Mouse (Mus musculus): Measurements from ENCODE around the gene C2cd5. TPM values are rescaled to one million over a fixed set of nuclear protein-coding genes. Genes with fewer than 3 reads are reported as not detected.

The C2cd5 gene
- total and polyA plus RNA-seq, 3 experiments, result 16.2 to 47.6 (median 30.5) TPM

DNA sequence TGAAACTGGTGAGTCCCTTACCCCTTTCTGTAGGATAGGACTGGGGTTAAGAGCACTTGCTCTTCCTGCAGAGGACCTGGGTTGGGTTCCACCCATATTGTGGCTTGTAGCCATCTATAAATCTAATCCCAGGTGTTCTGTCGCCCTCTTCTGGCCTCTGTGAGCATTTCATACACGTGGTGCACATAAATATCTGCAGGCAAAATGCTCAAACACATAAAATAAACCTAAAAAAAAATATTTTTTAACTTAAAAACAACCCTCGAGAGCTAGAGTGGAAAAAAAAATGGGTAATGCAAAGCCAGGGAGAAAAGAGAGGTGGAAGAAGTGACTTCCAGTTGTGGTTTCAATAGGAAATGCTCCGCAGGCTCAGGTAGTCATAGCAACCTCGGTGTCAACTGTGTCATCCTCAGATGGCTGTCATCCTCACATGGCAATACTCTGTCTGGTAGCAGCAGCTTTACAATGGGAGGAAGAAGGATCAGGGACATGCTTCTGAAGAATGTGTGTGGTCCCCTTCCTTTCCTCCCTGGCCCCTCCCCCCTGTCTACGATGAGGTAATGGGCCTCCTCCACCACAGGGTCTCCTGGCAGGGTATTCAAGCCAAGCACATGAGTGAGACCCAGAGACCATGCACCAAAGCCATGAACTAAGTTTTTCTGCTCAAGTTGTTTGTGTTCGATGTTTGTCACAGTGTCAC, 4.2 kb upstream of the C2cd5 start:
- TF ChIP-seq TBP (IDR thresholded peaks at IDR 0.05; ENCODE audit: low read depth, low read length) (no peak), EP300 (IDR thresholded peaks at IDR 0.05; ENCODE audit: low read depth in 1 of 2, low read length in 2 of 2) (no peak), MYC (IDR thresholded peaks at IDR 0.05; ENCODE audit: low read depth, low read length) (peak; percentile 80; the same call in 1 of the 2 replicates), KAT2A (conservative IDR thresholded peaks at IDR 0.05; ENCODE audit: low read depth, low read length) (no peak), TCF12 (IDR thresholded peaks at IDR 0.05; ENCODE audit: low read depth, low read length) (no peak), ETS1 (IDR thresholded peaks at IDR 0.05; ENCODE audit: low read depth, low read length) (no peak), MXI1 (IDR thresholded peaks at IDR 0.05; ENCODE audit: low read depth, low read length) (no peak), MAX (IDR thresholded peaks at IDR 0.05; ENCODE audit: low read length) (peak; percentile 58; the same call in 1 of the 2 replicates), ZC3H11A (IDR thresholded peaks at IDR 0.05; ENCODE audit: low read depth, low read length) (peak; percentile 61), CTCF (IDR thresholded peaks at IDR 0.05 in 2 of 3, conservative IDR thresholded peaks at IDR 0.05 in 1 of 3; ENCODE audit: control insufficient read depth in 1 of 3, insufficient read depth in 1 of 3, low read depth in 2 of 3, low read length in 3 of 3, poor library complexity in 1 of 3, severe bottlenecking in 1 of 3) (peak; percentile 38 to 68 (median 44)), GABPA (IDR thresholded peaks at IDR 0.05; ENCODE audit: low read depth, low read length) (no peak), RAD21 (IDR thresholded peaks at IDR 0.05; ENCODE audit: low read depth, low read length) (peak; percentile 68), SIN3A (IDR thresholded peaks at IDR 0.05; ENCODE audit: low read length) (0 out of 2 replicates have a peak, but pooled peaks have one; percentile 16), SMC3 (IDR thresholded peaks at IDR 0.05; ENCODE audit: low read depth, low read length) (peak; percentile 66), ZKSCAN1 (IDR thresholded peaks at IDR 0.05; ENCODE audit: low read depth, low read length) (no peak), UBTF (IDR thresholded peaks at IDR 0.05; ENCODE audit: borderline replicate concordance, insufficient read depth, low read depth, low read length) (no peak)
- no peaks in the 10 kb centered on the region for H3K27me3 ChIP-seq (ENCODE audit: control insufficient read depth in 1 of 2, insufficient read depth in 2 of 2, low read length in 2 of 2)
- H3K79me2 ChIP-seq (ENCODE audit: control insufficient read depth, insufficient read depth, low read length, poor library complexity), result peaks cover 9% of the 10 kb centered on the region
- no peak overlapping the region for H3K4me3 ChIP-seq (ENCODE audit: control insufficient read depth in 1 of 2, insufficient read depth in 1 of 2, low read depth in 2 of 2, low read length in 2 of 2)
- no peaks in the 10 kb centered on the region for H3K4me1 ChIP-seq (ENCODE audit: control insufficient read depth in 1 of 2, insufficient read depth in 2 of 2, low read length in 2 of 2)
- H3K27ac ChIP-seq (ENCODE audit: control insufficient read depth, low read depth, low read length), result no peak overlapping the region
- no peaks in the 10 kb centered on the region for H3K9me3 ChIP-seq (replicated peaks; ENCODE audit: insufficient read depth, low read length)
- H3K9ac ChIP-seq (ENCODE audit: control insufficient read depth, low read depth, low read length, poor library complexity, severe bottlenecking), result no peak overlapping the region
- no peaks in the 10 kb centered on the region for H3K36me3 ChIP-seq (ENCODE audit: control insufficient read depth in 1 of 2, insufficient read depth in 2 of 2, low read length in 2 of 2)
- peak; percentile 64 for DNase-seq (ENCODE audit: low read depth, low spot score)

DNA sequence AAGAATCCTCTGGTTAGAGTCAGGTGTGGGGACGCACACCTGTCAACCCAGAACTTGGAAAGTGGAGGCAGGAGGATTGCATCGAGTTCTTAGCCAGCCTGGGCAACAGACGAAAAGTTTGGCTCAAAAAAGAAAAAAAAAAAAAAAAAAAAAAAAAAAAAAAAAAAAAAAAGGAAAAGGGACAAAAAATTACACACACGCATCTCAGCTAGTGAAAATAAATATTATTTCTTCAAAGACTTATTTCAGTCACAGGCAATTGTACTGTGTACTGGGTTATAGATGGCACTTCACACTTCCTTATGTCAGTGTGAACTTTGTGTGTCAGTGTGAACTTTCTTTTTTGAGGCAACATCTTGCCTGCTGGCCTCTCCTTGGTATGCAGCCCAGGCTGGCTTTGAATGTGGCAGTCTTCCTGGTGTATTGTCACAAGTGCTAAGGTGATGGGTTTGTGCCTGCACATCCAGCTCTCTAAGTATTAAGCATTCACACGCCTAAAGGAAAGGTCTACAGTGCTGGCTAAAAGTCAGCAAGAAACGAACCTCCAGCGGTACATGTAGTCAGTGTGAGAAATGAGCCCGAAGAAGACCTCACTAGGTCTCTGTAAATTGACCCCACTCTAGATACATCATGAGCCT, 656 bp upstream of the C2cd5 start:
- Histone ChIP-seq H3K9ac (ENCODE audit: control insufficient read depth, low read depth, low read length, poor library complexity, severe bottlenecking) (peak overlapping the region; percentile 89), H3K4me1 (ENCODE audit: control insufficient read depth in 1 of 2, insufficient read depth in 2 of 2, low read length in 2 of 2) (peaks cover 0 to 2% of the 10 kb centered on the region in 2 experiments; a peak in 2 of 4 replicates), H3K27ac (ENCODE audit: control insufficient read depth, low read depth, low read length) (peak overlapping the region; percentile 64), H3K9me3 (replicated peaks; ENCODE audit: insufficient read depth, low read length) (no peaks in the 10 kb centered on the region), H3K79me2 (ENCODE audit: control insufficient read depth, insufficient read depth, low read length, poor library complexity) (peaks cover 15% of the 10 kb centered on the region), H3K4me3 (ENCODE audit: control insufficient read depth in 1 of 2, insufficient read depth in 1 of 2, low read depth in 2 of 2, low read length in 2 of 2) (peak overlapping the region; percentile 75 to 76), H3K27me3 (ENCODE audit: control insufficient read depth in 1 of 2, insufficient read depth in 2 of 2, low read length in 2 of 2) (no peaks in the 10 kb centered on the region), H3K36me3 (ENCODE audit: control insufficient read depth in 1 of 2, insufficient read depth in 2 of 2, low read length in 2 of 2) (peaks cover 0 to 4% of the 10 kb centered on the region in 2 experiments; a peak in 3 of 4 replicates)
- TF ChIP-seq CHD1 (IDR thresholded peaks at IDR 0.05; ENCODE audit: low read depth, low read length) (0 out of 2 replicates have a peak, but pooled peaks have one; percentile 41), USF1 (IDR thresholded peaks at IDR 0.05; ENCODE audit: low read depth, low read length) (no peak), ZNF384 (IDR thresholded peaks at IDR 0.05; ENCODE audit: low read depth, low read length) (peak; percentile 88)
- DNase-seq (ENCODE audit: low read depth, low spot score), result peak; percentile 40
